Mouse (Mus musculus) limb, embryonic 12.5 days (tissue): ENCODE data around the gene Tnfaip8l3. TPM values are rescaled to one million over a fixed set of nuclear protein-coding genes. Genes with fewer than 3 reads are reported as not detected.
"Not testable (repeated sequence)": the region's sequence is repeated elsewhere in the genome, so short reads cannot be mapped to it uniquely, and the experiment has no call there.

Experiments used
- ATAC-seq: fragments of 200-750 bp; cut with Nextera tagmentation; 2 replicates; pipeline ENCODE4 v1.8.0; 2017; ENCODE audit warnings: low read depth, moderate TSS enrichment; ENCODE audit not compliant: insufficient number of reproducible peaks, insufficient read depth, low FRiP score, low TSS enrichment
- H3K27ac ChIP-seq: fragments of 300-500 bp; sonication (generic); 2 replicates; pipeline ENCODE4 v1.5.1; 2016; ENCODE audit warnings: mild to moderate bottlenecking, moderate library complexity
- H3K27me3 ChIP-seq: fragments of 300-500 bp; sonication (generic); 2 replicates; pipeline ENCODE4 v1.6.1; 2016; ENCODE audit warnings: mild to moderate bottlenecking, moderate library complexity
- H3K36me3 ChIP-seq: fragments of 300-500 bp; sonication (generic); 2 replicates; pipeline ENCODE4 v1.6.1; 2016; ENCODE audit warnings: mild to moderate bottlenecking, moderate library complexity
- H3K4me1 ChIP-seq: fragments of 300-500 bp; sonication (generic); replicated peaks from 2 replicates; pipeline ENCODE4 v1.6.1; 2016
- H3K4me2 ChIP-seq: fragments of 300-500 bp; sonication (generic); 2 replicates; pipeline ENCODE4 v1.6.1; 2016; ENCODE audit warnings: mild to moderate bottlenecking, moderate library complexity
- H3K4me3 ChIP-seq: fragments of 300-500 bp; sonication (generic); replicated peaks from 2 replicates; pipeline ENCODE4 v1.5.1; 2016; ENCODE audit warnings: mild to moderate bottlenecking
- H3K9ac ChIP-seq: fragments of 300-500 bp; sonication (generic); replicated peaks from 2 replicates; pipeline ENCODE4 v1.6.1; 2016; ENCODE audit warnings: mild to moderate bottlenecking, moderate library complexity
- H3K9me3 ChIP-seq: fragments of 300-500 bp; sonication (generic); 2 replicates; pipeline ENCODE4 v1.6.1; 2016; ENCODE audit warnings: mild to moderate bottlenecking, moderate library complexity
- WGBS: fragments of 180-500 bp; shearing (Covaris S2); methylation state at CpG from one replicate; pipeline ENCODE4 v1.1.7; 2016; 5-methylcytosine and 5-hydroxymethylcytosine counted together
- polyA plus RNA-seq: library from polyadenylated mRNA; unstranded; fragments of >200 nt; fragmentation: Nextera tagmentation; extraction: Ambion mirVana; gene quantifications from 2 replicates; pipeline ENCODE4 v1.2.1, GENCODE M21; 2016

Tnfaip8l3 gene
- polyA plus RNA-seq, 1 experiment from 2014 or later: 0.28 TPM

- H3K4me3 ChIP-seq: no peak overlapping the region
- 69% methylated on average over 3 of the region's 3 CpGs for WGBS
- H3K9me3 ChIP-seq: no peaks in the 10 kb centered on the region
- peaks cover 46% of the 10 kb centered on the region for H3K27me3 ChIP-seq
- H3K27ac ChIP-seq: no peak overlapping the region
- H3K4me2 ChIP-seq: no peak overlapping the region
- H3K4me1 ChIP-seq: peaks cover 11% of the 10 kb centered on the region
- no peak for ATAC-seq
- H3K9ac ChIP-seq: no peak overlapping the region
- H3K36me3 ChIP-seq: no peaks in the 10 kb centered on the region
These were observed 3.4 kb downstream of the Tnfaip8l3 start for GRCm38 (mm10) chr9:54064836-54065235.

- 84% methylated on average over 3 of the region's 3 CpGs for WGBS
- no peak overlapping the region for H3K27ac ChIP-seq
- H3K4me2 ChIP-seq: no peak overlapping the region
- H3K27me3 ChIP-seq: peaks cover 34% of the 10 kb centered on the region
- H3K9me3 ChIP-seq: no peaks in the 10 kb centered on the region
- no peaks in the 10 kb centered on the region for H3K36me3 ChIP-seq
- no peak for ATAC-seq
- H3K9ac ChIP-seq: no peak overlapping the region
- no peak overlapping the region for H3K4me3 ChIP-seq
- H3K4me1 ChIP-seq: 0 out of 2 replicates have a peak, but pooled peaks cover 5% of the 10 kb centered on the region
These were observed 4.5 kb downstream of the Tnfaip8l3 start for GRCm38 (mm10) chr9:54063655-54064054.

- WGBS: 64% methylated on average over 5 of the region's 5 CpGs
- H3K9ac ChIP-seq: no peak overlapping the region
- no peaks in the 10 kb centered on the region for H3K9me3 ChIP-seq
- H3K4me3 ChIP-seq: no peak overlapping the region
- H3K4me2 ChIP-seq: no peak overlapping the region
- no peak for ATAC-seq
- peaks cover 15% of the 10 kb centered on the region for H3K27me3 ChIP-seq
- no peaks in the 10 kb centered on the region for H3K36me3 ChIP-seq
- H3K27ac ChIP-seq: no peak overlapping the region
- no peaks in the 10 kb centered on the region for H3K4me1 ChIP-seq
These were observed 6.5 kb downstream of the Tnfaip8l3 start for GRCm38 (mm10) chr9:54061666-54062065.

- Histone ChIP-seq H3K4me1 (no peaks in the 10 kb centered on the region), H3K9me3 (no peaks in the 10 kb centered on the region), H3K36me3 (no peaks in the 10 kb centered on the region), H3K4me2 (no peak overlapping the region), H3K9ac (no peak overlapping the region), H3K4me3 (no peak overlapping the region), H3K27me3 (peaks cover 3% of the 10 kb centered on the region; the same call in 1 of the 2 replicates), H3K27ac (no peak overlapping the region)
- no peak for ATAC-seq
- WGBS: 88% methylated on average over 3 of the region's 3 CpGs
These were observed 16.7 kb downstream of the Tnfaip8l3 start for GRCm38 (mm10) chr9:54051298-54052068.

GRCm38 (mm10) chr9:54048978-54049377, 19.2 kb downstream of the Tnfaip8l3 start:
- H3K9me3 ChIP-seq: no peaks in the 10 kb centered on the region
- peaks cover 3% of the 10 kb centered on the region for H3K27me3 ChIP-seq
- H3K9ac ChIP-seq: no peak overlapping the region
- WGBS: 73% methylated on average over 5 of the region's 5 CpGs
- H3K4me1 ChIP-seq: no peaks in the 10 kb centered on the region
- H3K4me3 ChIP-seq: no peak overlapping the region
- H3K27ac ChIP-seq: no peak overlapping the region
- no peak overlapping the region for H3K4me2 ChIP-seq
- no peak for ATAC-seq
- H3K36me3 ChIP-seq: no peaks in the 10 kb centered on the region

GRCm38 (mm10) chr9:54043067-54043466, 25.1 kb downstream of the Tnfaip8l3 start:
- ATAC-seq: no peak
- Histone ChIP-seq H3K9ac (no peak overlapping the region), H3K4me2 (no peak overlapping the region), H3K4me3 (no peak overlapping the region), H3K4me1 (no peaks in the 10 kb centered on the region), H3K27ac (no peak overlapping the region), H3K9me3 (no peaks in the 10 kb centered on the region), H3K27me3 (no peaks in the 10 kb centered on the region; the same call in 1 of the 2 replicates), H3K36me3 (no peaks in the 10 kb centered on the region)
- 90% methylated on average over 5 of the region's 5 CpGs for WGBS

GRCm38 (mm10) chr9:54037717-54038116, 30.5 kb downstream of the Tnfaip8l3 start:
- WGBS: 81% methylated on average over 9 of the region's 9 CpGs
- H3K27ac ChIP-seq: no peak overlapping the region
- no peaks in the 10 kb centered on the region for H3K9me3 ChIP-seq
- H3K4me2 ChIP-seq: no peak overlapping the region
- no peaks in the 10 kb centered on the region for H3K36me3 ChIP-seq
- H3K4me1 ChIP-seq: no peaks in the 10 kb centered on the region
- H3K27me3 ChIP-seq: no peaks in the 10 kb centered on the region
- no peak overlapping the region for H3K4me3 ChIP-seq
- H3K9ac ChIP-seq: no peak overlapping the region
- ATAC-seq: no peak

GRCm38 (mm10) chr9:54034691-54035090, 33.5 kb downstream of the Tnfaip8l3 start:
- no peaks in the 10 kb centered on the region for H3K9me3 ChIP-seq
- ATAC-seq: no peak
- no peak overlapping the region for H3K4me3 ChIP-seq
- no peaks in the 10 kb centered on the region for H3K4me1 ChIP-seq
- H3K9ac ChIP-seq: no peak overlapping the region
- H3K27ac ChIP-seq: no peak overlapping the region
- WGBS: 84% methylated on average over 5 of the region's 5 CpGs
- no peaks in the 10 kb centered on the region for H3K36me3 ChIP-seq
- no peaks in the 10 kb centered on the region for H3K27me3 ChIP-seq
- no peak overlapping the region for H3K4me2 ChIP-seq

- H3K27me3 ChIP-seq: no peaks in the 10 kb centered on the region
- H3K4me3 ChIP-seq: no peak overlapping the region
- no peak for ATAC-seq
- no peak overlapping the region for H3K27ac ChIP-seq
- H3K9me3 ChIP-seq: no peaks in the 10 kb centered on the region
- H3K4me2 ChIP-seq: no peak overlapping the region
- 55% methylated on average over 3 of the region's 3 CpGs for WGBS
- no peak overlapping the region for H3K9ac ChIP-seq
- H3K4me1 ChIP-seq: peaks cover 3% of the 10 kb centered on the region; the same call in 1 of the 2 replicates
- no peaks in the 10 kb centered on the region for H3K36me3 ChIP-seq
These were observed 45.4 kb downstream of the Tnfaip8l3 start for GRCm38 (mm10) chr9:54022795-54023194.

- Histone ChIP-seq H3K4me1 (0 out of 2 replicates have a peak, but pooled peaks cover 3% of the 10 kb centered on the region), H3K4me3 (no peak overlapping the region), H3K36me3 (no peaks in the 10 kb centered on the region), H3K27me3 (no peaks in the 10 kb centered on the region), H3K9me3 (no peaks in the 10 kb centered on the region), H3K27ac (no peak overlapping the region), H3K4me2 (no peak overlapping the region), H3K9ac (no peak overlapping the region)
- WGBS: 62% methylated on average over 1 of the region's 1 CpGs
- ATAC-seq: no peak
These were observed 73.7 kb downstream of the Tnfaip8l3 start for GRCm38 (mm10) chr9:53994528-53994927.

- not testable (repeated sequence) for H3K36me3 ChIP-seq, H3K4me1 ChIP-seq, H3K9ac ChIP-seq, ATAC-seq, H3K4me3 ChIP-seq, H3K27ac ChIP-seq, H3K4me2 ChIP-seq, H3K9me3 ChIP-seq, H3K27me3 ChIP-seq
These were observed 75.6 kb downstream of the Tnfaip8l3 start for GRCm38 (mm10) chr9:53992567-53992966.

GRCm38 (mm10) chr9:53990921-53991320, 77.3 kb downstream of the Tnfaip8l3 start:
- Histone ChIP-seq H3K9me3 (no peaks in the 10 kb centered on the region), H3K36me3 (no peaks in the 10 kb centered on the region), H3K4me1 (no peaks in the 10 kb centered on the region), H3K4me3 (no peak overlapping the region), H3K9ac (no peak overlapping the region), H3K27ac (no peak overlapping the region), H3K4me2 (no peak overlapping the region), H3K27me3 (no peaks in the 10 kb centered on the region; the same call in 1 of the 2 replicates)
- WGBS: 8% methylated on average over 3 of the region's 3 CpGs
- 0 out of 2 replicates have a peak, but pooled peaks have one; percentile 31 for ATAC-seq
